Mouse (Mus musculus): Measurements from ENCODE around the gene Evi2a. TPM values are rescaled to one million over a fixed set of nuclear protein-coding genes. Genes with fewer than 3 reads are reported as not detected.

Evi2a gene
- polyA plus RNA-seq (2015; fragmentation: Nextera tagmentation; extraction: Ambion mirVana) = 6.4 and 7.8 TPM in 2 replicates

GRCm38 (mm10) chr11:79530333-79530761 is at the start of gene Evi2a, which contains the start of gene Evi2:
Gene Evi2a, minus strand, starts transcription at chr11:79530609.
Gene Evi2, minus strand, starts transcription at chr11:79530589.

DNA sequence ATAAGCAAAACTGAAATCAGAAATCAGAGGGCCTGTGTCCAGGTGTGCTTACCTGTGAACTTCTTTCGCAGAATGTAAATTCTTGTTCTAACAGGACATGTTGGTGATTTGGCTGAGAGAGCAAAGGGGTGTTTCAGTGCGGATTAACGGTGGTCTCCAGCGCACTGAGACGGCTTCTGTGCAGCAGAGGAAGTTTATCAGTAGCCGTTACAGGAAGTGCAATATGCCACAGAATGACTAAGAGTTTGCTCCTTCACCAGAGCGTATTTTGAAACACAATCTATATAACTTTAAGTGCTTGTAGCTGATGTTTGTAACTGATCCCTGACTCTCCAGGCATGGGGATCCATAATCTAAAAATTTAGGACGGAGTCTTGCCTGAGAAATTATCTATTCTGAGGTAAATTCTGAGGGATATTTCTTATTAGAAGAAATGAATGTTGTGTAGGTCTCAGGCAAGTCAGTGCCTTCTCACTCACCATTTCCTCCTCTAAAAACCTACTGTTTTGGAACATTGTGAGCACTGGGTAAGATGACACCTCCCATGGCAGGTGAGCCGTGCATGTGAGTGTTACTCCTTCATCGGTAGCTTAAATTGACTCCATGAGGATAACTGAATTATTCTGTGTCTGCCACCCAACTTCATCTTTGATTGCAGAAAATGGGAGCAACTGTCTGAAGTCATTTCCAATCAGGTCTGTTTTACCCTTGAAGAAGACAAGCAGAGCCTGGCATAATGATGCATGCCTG is 6.7 kb downstream of the Evi2a start, which contains the start of gene Evi2b:
Evi2b (minus strand) TSS at position 203 of the 750 bp plus-strand sequence.

DNA sequence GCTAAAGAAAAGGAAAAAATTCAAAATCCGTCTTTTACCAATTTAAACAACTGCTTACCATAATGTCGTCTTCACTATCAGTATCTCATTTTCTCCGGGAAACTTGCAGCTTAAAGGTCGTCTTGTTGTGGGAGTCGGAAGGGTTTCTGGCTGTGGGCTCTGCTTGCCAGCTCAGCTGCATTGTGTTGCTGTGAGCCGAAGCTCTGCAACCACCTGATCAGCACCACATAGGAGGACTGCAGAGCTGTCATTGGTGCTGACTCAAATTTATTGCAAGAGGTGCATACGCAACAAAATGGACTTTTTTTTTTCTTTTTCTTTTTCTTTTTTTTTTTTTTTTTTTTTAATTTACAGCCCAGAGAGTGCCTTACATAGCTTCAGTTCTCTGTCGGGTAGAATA is 26.6 kb downstream of the Evi2a start, which contains the start of gene Omg:
Omg (minus strand) TSS at position 240 of the 400 bp plus-strand sequence.

Other genes starting within 250 kb of the Evi2a start
- gene Gm9964, start 233.7 kb downstream of the Evi2a start, polyA plus RNA-seq (2015; fragmentation: Nextera tagmentation; extraction: Ambion mirVana) = not detected in 2 replicates
- 7.5 and 8.7 TPM in 2 replicates for gene Nf1, start 190.9 kb downstream of the Evi2a start, polyA plus RNA-seq (2015; fragmentation: Nextera tagmentation; extraction: Ambion mirVana)
- gene Omg, start 26.5 kb downstream of the Evi2a start, polyA plus RNA-seq (2015; fragmentation: Nextera tagmentation; extraction: Ambion mirVana) = 43.4 and 47.3 TPM in 2 replicates
- 0.33 and 0.75 TPM in 2 replicates for gene Evi2b, start 6.8 kb downstream of the Evi2a start, polyA plus RNA-seq (2015; fragmentation: Nextera tagmentation; extraction: Ambion mirVana)
- gene Evi2, start within 50 bp of the Evi2a start, polyA plus RNA-seq (2015; fragmentation: Nextera tagmentation; extraction: Ambion mirVana) = 0.19 and 0.31 TPM in 2 replicates
- gene Rab11fip4, start 60.6 kb upstream of the Evi2a start, polyA plus RNA-seq (2015; fragmentation: Nextera tagmentation; extraction: Ambion mirVana) = 14.0 and 16.7 TPM in 2 replicates

All from neural tube, postnatal 0 days (tissue).